Mouse (Mus musculus) large intestine, adult 2 months (tissue): ENCODE measurements around the gene Mbtps1. TPM values are rescaled to one million over a fixed set of nuclear protein-coding genes. Genes with fewer than 3 reads are reported as not detected.

ENCODE experiments used
- DNase-seq: peaks from one replicate; pipeline ENCODE4 v3.0.0-alpha.2; 2012; ENCODE audit warnings: low read depth, low spot score
- WGBS: fragments of 180-500 bp; shearing (Covaris S2); methylation state at CpG from one replicate; pipeline ENCODE4 v1.1.7; 2018; 5-methylcytosine and 5-hydroxymethylcytosine counted together
- polyA plus RNA-seq: library from polyadenylated mRNA; depleted of rRNA; stranded (reverse); fragments of >200 nt; gene quantifications from 2 replicates; pipeline ENCODE4 v1.2.3, GENCODE M21; 2012

The Mbtps1 gene
- polyA plus RNA-seq, 1 experiment: 54.3 TPM

- DNase-seq: no peak
- WGBS: 92% methylated on average over 14 of the region's 14 CpGs
These were observed 5.3 kb upstream of the Mbtps1 start for GRCm38 (mm10) chr8:119563849-119564251.

DNA sequence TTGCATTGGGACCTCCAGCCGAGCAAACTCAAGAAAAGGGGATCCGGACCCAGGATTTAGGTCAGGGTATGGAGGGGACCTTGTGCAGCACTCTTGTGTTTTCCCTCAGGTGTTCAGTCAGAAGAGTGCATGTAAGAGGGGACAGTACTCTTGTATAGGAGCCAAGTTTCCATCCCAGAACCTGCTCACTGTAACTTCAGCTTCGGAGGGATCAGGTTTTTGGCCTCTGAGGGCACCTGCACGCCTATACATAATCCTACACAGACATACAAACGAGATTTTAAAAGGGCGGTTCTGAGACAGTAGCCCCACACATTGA lies 826 bp upstream of the Mbtps1 start:
- WGBS: 81% methylated on average over 6 of the region's 6 CpGs
- DNase-seq: no peak

DNA sequence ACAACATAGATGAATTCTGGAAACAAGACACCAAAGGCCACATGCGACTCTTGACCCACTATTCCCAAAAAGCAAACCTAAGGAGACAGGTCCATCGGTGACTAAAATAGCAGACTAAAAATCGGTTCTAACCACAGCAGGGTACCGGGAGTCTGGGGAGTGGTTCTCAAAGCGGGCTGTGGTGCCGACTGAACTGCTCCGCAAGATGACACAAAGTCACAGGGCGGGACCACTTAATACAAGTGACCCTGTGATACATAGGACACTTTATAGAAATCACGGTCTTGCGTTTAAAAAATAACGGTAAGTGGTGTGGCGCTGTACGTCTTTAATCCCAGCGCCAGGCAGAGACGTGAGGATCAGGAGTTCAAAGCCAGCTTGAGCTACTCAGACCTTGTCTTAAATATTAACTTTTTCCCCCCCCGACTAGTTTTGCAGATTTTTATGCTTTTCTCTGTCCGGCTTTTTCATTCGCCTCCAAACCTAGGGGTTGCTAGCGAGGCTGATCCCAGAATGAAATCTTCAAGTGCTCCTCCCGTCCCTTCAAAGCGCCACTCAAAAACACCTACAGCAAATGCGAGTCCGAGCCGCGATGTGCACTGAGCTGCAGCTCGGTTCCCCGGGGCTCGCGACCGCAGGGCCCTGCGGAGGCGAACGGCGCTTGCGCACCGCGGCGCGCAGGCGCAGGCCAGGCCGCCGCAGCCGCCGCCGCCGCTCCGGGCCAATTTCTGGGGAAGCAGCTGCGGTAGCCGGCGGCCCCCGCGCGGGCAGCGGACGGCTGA lies 523 bp downstream of the Mbtps1 start:
- DNase-seq: no peak
- WGBS: 1% methylated on average over 55 of the region's 55 CpGs

- DNase-seq: no peak
- WGBS: 30% methylated on average over 9 of the region's 9 CpGs
These were observed 1.4 kb downstream of the Mbtps1 start for GRCm38 (mm10) chr8:119557132-119557531.

GRCm38 (mm10) chr8:119555861-119556260 lies 2.7 kb downstream of the Mbtps1 start:
- WGBS: 33% methylated on average over 6 of the region's 6 CpGs
- DNase-seq: no peak

DNA sequence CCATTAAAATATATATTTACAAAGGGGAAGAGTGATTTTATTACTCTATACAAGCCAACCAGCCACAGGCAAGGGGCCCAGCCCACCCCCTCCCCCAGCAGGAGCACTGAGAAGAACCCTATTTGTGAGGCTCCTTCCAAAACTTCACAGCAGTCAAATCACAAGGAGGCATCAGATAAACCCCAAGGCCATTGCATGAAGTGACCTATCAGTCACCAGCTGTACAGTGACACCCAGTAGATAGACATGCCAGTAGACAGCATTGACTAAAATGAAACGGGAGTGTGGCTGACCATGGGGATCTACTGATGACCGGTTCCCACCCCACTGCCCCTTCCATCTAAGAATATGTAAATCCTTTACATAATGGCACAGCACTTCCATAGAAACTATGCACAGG lies 5.6 kb downstream of the Mbtps1 start:
- DNase-seq: no peak
- WGBS: 24% methylated on average over 2 of the region's 2 CpGs

GRCm38 (mm10) chr8:119548560-119549113 lies 9.9 kb downstream of the Mbtps1 start:
- DNase-seq: no peak
- 53% methylated on average over 7 of the region's 7 CpGs for WGBS

- WGBS: 57% methylated on average over 18 of the region's 18 CpGs
- no peak for DNase-seq
These were observed 11.4 kb downstream of the Mbtps1 start for GRCm38 (mm10) chr8:119547019-119547691.

DNA sequence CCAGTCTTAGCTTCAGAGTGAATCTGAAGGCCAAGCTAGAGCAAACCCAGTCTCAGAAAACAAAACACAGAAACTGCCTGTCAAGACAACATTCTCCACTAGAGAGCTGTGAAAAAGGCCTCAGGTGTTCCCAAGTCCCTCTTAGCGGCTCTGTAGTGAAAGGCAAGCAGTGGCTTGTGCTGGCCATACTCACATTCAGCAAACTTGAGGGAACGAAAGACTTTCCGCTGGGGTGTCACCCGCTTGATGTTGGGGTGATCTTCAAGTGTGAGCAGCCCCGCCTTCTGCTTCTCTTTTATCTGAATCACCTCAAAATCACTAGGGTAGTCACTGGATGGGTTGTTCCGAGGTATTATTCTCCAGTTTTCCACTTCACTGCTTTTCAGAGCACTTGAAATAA lies 12.7 kb downstream of the Mbtps1 start:
- no peak for DNase-seq
- WGBS: 97% methylated on average over 6 of the region's 6 CpGs

- 48% methylated on average over 6 of the region's 6 CpGs for WGBS
- DNase-seq: no peak
These were observed 13.4 kb downstream of the Mbtps1 start for GRCm38 (mm10) chr8:119545180-119545579.

DNA sequence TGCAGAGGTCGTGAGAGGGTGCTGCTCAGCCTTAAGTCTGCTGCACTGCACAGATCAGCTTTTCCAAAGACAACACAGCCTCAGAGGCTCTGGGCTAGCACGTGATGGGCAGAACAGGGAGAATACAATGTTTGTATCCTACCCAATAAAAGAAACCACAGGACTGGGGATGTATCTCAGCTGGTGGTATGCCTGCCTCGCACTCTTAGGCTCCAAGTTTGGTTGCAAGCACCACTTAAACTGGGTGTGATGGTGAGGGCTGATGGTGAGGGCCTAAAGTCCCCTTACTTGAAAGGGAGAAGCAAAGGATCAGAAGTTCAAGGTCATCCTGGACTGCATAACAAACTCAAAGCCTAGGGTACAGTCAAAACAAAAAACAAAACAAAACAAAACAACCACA lies 13.9 kb downstream of the Mbtps1 start:
- WGBS: 50% methylated on average over 3 of the region's 3 CpGs
- no peak for DNase-seq

GRCm38 (mm10) chr8:119531973-119532372 lies 26.6 kb downstream of the Mbtps1 start:
- no peak for DNase-seq
- WGBS: 80% methylated on average over 9 of the region's 9 CpGs

GRCm38 (mm10) chr8:119531397-119531796 lies 27.1 kb downstream of the Mbtps1 start:
- DNase-seq: no peak
- WGBS: 74% methylated on average over 3 of the region's 3 CpGs

DNA sequence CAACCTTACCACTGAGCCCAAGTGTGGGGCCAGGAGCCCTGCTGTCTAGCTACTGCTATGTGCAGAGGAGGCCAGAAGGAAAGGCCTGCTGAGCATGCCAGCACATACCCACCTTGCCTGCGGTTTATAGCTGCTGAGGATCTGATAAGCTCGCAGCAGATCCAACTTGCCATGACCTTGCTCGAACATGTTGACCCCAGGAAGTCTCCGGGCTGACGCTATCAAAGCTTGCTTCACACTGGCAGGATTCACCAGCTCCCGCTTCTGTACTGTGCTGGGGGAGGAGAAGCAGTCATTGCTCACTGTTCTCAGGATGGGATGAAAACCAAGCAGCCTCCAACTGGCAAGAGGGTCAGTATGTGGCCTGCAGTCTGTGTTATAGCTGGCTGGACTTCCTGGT lies 27.6 kb downstream of the Mbtps1 start:
- DNase-seq: no peak
- WGBS: 49% methylated on average over 6 of the region's 6 CpGs

DNA sequence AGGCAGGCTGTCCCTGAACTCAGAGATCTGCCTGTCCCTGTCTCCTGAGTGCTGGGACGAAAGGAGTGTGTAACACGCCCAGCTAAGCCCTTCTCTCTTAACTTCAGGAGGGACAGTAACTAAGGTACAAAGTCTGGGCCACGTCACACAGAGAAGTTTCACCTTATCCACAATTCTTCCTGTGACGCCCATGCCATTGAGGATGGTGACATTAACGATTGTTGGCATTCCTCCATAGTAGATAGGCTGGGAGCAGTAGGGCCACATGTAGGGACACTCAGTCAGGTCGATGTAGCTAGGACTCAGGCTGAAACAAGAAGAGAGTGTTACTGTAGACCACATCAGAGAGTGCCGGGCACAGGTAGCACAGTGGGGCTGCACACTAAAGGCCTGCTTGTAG lies 29.8 kb downstream of the Mbtps1 start:
- peak; percentile 82 for DNase-seq

DNA sequence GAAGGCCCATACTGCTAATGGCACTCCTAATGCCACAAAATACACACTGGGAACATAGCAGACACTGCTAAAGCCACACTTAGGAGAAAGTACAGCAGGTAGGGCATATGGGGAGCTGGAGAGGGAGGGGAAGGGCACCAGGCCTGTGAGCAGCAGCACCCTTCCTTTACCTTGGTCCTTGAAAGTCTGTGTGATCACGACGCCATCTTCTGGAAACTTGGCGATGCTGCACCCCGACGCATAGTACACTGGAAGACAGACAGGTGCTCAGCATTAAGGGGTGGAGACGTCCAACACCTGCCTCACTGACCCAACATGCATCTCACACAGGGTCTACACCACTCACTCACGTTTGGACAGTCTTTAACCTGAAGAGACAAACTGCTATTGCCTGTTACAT lies 38.4 kb downstream of the Mbtps1 start:
- 78% methylated on average over 7 of the region's 7 CpGs for WGBS
- DNase-seq: no peak

More for the DNA sequence above, 29.8 kb downstream of the Mbtps1 start:
- WGBS: 43% methylated on average over 7 of the region's 7 CpGs

- no peak for DNase-seq
- 75% methylated on average over 5 of the region's 5 CpGs for WGBS
These were observed 41.9 kb downstream of the Mbtps1 start for GRCm38 (mm10) chr8:119516674-119517073.

GRCm38 (mm10) chr8:119515767-119516166 lies 42.8 kb downstream of the Mbtps1 start:
- 83% methylated on average over 3 of the region's 3 CpGs for WGBS
- DNase-seq: no peak

DNA sequence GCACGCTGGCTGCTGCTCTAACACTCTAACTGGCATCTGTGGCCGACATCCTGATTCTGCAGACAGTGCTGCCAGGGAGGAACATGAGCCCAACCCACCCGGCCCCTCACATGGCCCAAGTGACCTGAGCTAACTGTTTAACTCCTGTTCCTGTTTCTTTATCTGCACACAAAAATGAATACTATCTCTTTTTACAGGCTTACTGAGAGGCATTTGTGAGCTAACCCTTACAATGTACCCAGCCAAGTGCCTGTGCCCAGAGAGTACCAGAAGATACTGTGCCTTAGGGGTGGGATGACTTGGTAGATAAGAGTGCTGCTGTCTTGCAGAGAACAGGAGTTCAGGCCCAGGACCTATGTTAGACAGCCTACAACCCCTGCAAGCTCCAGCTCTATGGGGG lies 43.6 kb downstream of the Mbtps1 start:
- WGBS: 85% methylated on average over 3 of the region's 3 CpGs
- no peak for DNase-seq

DNA sequence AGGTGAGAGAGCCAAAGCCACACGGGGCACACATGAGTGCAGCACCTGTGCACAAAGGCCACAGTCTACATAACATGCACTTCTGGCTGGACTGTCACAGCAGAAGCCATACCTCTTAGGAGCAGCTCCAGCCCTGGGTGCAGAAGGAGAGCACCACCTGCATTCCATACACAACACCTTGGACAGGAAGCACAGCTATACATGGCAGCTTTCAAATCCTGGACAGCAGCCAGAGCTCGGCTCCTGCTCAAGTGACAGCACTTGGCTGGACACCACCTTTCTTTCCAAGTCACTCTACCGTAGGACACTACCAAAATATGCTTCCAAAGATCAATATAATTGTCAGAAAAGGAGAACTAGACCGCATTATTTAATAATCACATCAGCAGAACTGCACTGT lies 45.1 kb downstream of the Mbtps1 start:
- DNase-seq: no peak
- 57% methylated on average over 4 of the region's 4 CpGs for WGBS

DNA sequence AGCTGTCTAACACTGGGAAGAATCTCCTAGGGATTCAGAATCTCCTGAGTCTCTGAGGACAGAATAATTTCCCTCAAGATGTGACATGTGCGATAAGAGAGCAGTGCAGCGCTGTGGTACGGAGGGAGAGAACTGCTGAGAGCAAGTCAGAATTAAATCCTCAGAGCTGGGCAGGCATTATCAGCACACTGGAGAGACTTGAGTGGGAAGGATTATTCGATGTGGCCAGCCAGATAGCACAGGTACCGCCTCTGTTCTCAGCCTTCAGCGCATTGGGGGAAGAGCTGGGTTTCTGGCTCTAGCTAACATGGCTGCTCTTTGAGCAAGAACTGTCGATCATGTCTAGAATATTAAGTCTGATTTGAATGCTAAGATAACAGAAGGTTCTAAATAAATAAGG lies 46.8 kb downstream of the Mbtps1 start:
- WGBS: 95% methylated on average over 7 of the region's 7 CpGs

More for the DNA sequence above, 46.8 kb downstream of the Mbtps1 start:
- no peak for DNase-seq
